Mouse (Mus musculus) megakaryocyte, embryonic 14.5 days (primary cell): ENCODE results near the gene Adamts4. TPM values are rescaled to one million over a fixed set of nuclear protein-coding genes. Genes with fewer than 3 reads are reported as not detected.

Source experiments
- H3K27me3 ChIP-seq: replicated peaks from 2 replicates; pipeline ENCODE3; 2012; ENCODE audit warnings: inconsistent platforms
- H3K36me3 ChIP-seq: replicated peaks from 2 replicates; pipeline ENCODE3; 2012; ENCODE audit warnings: low read length, inconsistent platforms, mixed read lengths
- H3K4me1 ChIP-seq: 2 replicates; pipeline ENCODE4 v1.6.1; 2012; ENCODE audit warnings: inconsistent platforms
- H3K4me3 ChIP-seq: replicated peaks from 2 replicates; pipeline ENCODE3; 2012; ENCODE audit warnings: moderate library complexity, mild to moderate bottlenecking, inconsistent platforms
- H3K9me3 ChIP-seq: 2 replicates; pipeline ENCODE4 v1.6.1; 2012; ENCODE audit warnings: inconsistent platforms
- FLI1 ChIP-seq: IDR thresholded peaks from 2 replicates; pipeline ENCODE4 v1.6.1; 2012; ENCODE audit warnings: low read length, inconsistent platforms, mixed read lengths
- GATA1 ChIP-seq: IDR thresholded peaks from 3 replicates; pipeline ENCODE4 v1.6.1; 2012; ENCODE audit warnings: mixed read lengths, low read length, inconsistent platforms, borderline replicate concordance
- polyA plus RNA-seq: library from polyadenylated mRNA; stranded (reverse); fragments of >175 nt; gene quantifications from 2 replicates; pipeline ENCODE4 v1.2.3, GENCODE M21; 2012; ENCODE audit warnings: low replicate concordance; ENCODE audit not compliant: insufficient read depth

The Adamts4 gene
- polyA plus RNA-seq, 1 experiment: not detected

DNA sequence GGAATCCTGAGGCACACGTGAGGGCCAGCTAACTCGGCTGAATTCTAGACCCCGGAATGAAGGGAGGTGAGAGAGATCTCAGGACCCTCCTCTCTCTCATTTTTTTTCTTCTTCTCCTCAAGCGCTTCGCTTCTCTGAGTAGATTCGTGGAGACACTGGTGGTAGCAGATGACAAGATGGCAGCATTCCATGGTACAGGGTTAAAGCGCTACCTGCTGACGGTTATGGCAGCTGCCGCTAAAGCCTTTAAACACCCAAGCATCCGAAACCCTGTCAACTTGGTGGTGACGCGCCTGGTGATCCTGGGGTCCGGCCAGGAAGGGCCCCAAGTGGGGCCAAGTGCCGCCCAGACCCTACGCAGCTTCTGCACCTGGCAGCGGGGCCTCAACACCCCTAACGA lies 2.2 kb downstream of the Adamts4 start:
- Histone ChIP-seq H3K4me1 (peaks cover 73% of the 10 kb centered on the region), H3K36me3 (no peaks in the 10 kb centered on the region), H3K4me3 (no peak overlapping the region), H3K27me3 (peaks cover 25% of the 10 kb centered on the region), H3K9me3 (no peaks in the 10 kb centered on the region)
- no peak for TF ChIP-seq GATA1
- TF ChIP-seq FLI1: no peak

DNA sequence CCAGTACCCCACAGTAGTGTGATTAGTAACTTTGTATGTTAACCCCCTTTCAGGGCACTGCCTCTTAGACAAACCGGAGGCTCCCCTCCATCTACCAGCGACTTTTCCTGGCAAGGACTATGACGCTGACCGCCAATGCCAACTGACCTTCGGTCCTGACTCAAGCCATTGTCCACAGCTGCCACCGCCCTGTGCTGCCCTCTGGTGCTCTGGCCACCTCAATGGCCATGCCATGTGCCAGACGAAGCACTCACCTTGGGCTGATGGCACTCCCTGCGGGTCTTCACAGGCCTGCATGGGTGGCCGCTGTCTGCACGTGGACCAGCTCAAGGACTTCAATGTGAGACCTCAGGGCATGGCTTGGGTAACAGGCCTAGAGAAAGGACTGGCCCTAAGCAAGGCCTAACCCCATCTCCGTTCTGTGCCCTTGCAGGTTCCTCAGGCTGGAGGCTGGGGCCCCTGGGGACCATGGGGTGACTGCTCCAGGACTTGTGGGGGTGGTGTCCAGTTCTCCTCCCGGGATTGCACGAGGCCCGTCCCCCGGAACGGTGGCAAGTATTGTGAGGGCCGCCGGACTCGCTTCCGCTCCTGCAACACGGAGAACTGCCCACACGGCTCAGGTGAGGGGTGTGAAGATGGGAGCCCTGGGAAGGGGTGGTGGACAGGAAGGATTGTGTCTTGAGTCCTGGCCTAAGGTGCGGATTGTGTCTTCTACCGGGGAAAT lies 6.0 kb downstream of the Adamts4 start:
- H3K27me3 ChIP-seq: peaks cover 44% of the 10 kb centered on the region
- H3K4me1 ChIP-seq: peaks cover 55% of the 10 kb centered on the region
- no peaks in the 10 kb centered on the region for H3K36me3 ChIP-seq
- H3K4me3 ChIP-seq: peak overlapping the region; percentile 14
- no peak for TF ChIP-seq GATA1
- no peaks in the 10 kb centered on the region for H3K9me3 ChIP-seq

DNA sequence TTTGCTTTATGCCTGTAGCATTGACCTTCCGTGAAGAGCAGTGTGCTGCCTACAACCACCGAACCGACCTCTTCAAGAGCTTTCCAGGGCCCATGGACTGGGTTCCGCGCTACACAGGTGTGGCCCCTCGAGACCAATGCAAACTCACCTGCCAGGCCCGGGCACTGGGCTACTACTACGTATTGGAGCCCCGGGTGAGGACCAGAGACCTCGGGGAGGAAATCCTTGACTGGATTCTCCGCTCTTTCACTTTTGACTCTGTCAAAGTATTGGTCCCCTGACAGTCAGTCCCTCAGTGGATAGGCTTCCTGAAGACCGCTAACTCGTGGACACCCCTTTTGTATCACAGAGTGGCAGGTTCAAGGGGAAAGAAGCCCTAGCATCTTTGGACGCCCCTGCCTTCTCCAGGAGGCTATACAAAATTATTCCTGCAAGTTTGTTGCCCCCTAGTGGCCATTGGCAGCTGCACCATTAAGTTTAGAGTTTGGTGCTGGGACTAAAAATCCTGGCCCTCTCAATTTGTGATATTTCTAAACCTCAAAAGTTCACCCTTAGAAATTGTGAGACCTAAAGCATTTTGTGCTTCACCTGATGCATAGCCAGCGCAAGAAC lies 6.8 kb downstream of the Adamts4 start:
- Histone ChIP-seq H3K4me3 (peak overlapping the region; percentile 85), H3K9me3 (no peaks in the 10 kb centered on the region), H3K4me1 (peaks cover 48% of the 10 kb centered on the region), H3K27me3 (peaks cover 49% of the 10 kb centered on the region), H3K36me3 (no peaks in the 10 kb centered on the region)
- no peak for TF ChIP-seq FLI1
- no peak for TF ChIP-seq GATA1

DNA sequence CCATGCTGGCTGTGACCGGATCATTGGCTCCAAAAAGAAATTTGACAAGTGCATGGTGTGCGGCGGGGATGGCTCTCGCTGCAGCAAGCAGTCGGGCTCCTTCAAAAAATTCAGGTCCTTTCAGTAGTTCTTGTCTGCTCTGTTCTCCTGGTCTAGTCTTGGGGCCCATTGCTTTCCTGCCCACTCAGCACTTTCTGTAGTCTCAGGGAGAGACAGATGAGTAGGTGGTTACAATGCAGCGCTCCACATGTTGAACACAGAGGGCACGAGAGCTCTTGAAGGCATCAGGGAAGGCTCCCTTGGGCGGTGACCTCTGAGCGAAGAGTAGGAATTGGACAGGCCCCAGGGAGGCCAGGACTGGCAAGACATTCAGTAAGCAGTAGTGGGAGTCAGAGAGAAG lies 7.6 kb downstream of the Adamts4 start:
- H3K27me3 ChIP-seq: peaks cover 53% of the 10 kb centered on the region
- TF ChIP-seq FLI1 (no peak), GATA1 (no peak)
- H3K36me3 ChIP-seq: no peaks in the 10 kb centered on the region
- no peaks in the 10 kb centered on the region for H3K9me3 ChIP-seq
- peaks cover 46% of the 10 kb centered on the region for H3K4me1 ChIP-seq
- H3K4me3 ChIP-seq: no peak overlapping the region

DNA sequence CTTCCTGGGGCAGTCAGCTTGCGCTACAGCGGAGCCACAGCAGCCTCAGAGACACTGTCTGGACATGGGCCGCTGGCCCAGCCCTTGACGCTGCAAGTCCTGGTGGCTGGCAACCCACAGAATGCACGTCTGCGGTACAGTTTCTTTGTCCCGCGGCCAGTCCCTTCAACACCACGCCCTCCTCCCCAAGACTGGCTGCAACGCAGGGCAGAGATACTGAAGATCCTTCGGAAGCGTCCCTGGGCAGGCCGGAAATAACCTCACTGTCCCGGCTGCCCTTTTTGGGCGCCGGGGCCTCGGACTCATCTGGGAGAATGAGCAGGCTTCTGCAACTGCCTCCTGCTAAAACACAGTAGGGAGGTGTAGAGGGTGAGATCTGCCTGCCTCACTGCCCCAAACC lies 8.7 kb downstream of the Adamts4 start:
- H3K4me1 ChIP-seq: peaks cover 49% of the 10 kb centered on the region
- H3K4me3 ChIP-seq: peak overlapping the region; percentile 77
- peaks cover 50% of the 10 kb centered on the region for H3K27me3 ChIP-seq
- TF ChIP-seq FLI1 (no peak), GATA1 (no peak)
- H3K36me3 ChIP-seq: no peaks in the 10 kb centered on the region
- H3K9me3 ChIP-seq: no peaks in the 10 kb centered on the region

DNA sequence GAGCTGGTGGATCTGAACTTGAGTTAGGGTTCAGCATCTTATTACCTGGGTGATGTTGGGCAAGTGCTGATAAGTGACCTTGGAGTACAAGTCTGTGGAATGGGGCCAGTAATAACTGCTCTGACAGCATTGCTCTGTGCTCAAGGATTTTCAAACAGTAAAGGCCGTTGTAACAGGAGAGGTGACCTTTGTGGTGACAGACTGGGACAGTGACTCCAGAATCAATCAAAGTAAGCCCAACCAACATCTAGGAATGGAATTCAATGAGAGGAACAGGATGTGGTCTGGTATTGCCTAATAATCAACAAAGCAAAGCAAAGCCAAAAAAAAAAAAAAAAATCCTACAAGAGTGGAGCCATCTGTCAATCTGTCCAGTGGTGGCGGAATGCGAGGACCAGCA lies 10.1 kb downstream of the Adamts4 start:
- Histone ChIP-seq H3K4me3 (no peak overlapping the region), H3K27me3 (peaks cover 50% of the 10 kb centered on the region), H3K4me1 (peaks cover 47% of the 10 kb centered on the region), H3K36me3 (no peaks in the 10 kb centered on the region), H3K9me3 (no peaks in the 10 kb centered on the region)
- TF ChIP-seq FLI1 (no peak), GATA1 (no peak)

DNA sequence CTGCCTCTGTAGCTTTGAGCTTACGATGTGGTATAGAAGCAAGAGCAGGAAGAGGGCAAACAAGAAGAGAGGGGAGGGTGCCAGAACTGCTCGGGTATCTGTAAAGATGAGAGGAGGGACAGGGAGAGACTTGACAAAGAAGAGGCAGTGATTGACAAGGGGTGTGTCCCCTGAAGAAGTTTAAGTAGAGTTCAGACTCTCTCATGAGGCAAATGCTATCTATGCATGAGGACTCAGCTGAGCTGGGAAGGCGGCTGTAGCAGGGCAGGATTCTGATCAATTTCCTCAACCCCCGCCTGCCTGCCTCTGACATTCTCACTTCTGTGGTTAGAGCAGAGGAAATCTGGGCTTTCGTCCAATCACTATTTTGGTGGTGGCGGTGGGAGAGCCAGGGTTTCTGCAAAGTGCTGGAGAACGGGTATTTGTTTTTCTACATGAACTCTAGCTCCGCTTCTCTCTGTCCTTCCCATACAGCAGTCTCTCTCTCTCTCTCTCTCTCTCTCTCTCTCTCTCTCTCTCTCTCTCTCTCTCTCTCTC lies 12.4 kb downstream of the Adamts4 start:
- Histone ChIP-seq H3K4me1 (peaks cover 44% of the 10 kb centered on the region), H3K36me3 (no peaks in the 10 kb centered on the region), H3K4me3 (peak overlapping the region; percentile 40), H3K27me3 (peaks cover 48% of the 10 kb centered on the region), H3K9me3 (no peaks in the 10 kb centered on the region)
- no peak for TF ChIP-seq FLI1
- TF ChIP-seq GATA1: no peak

DNA sequence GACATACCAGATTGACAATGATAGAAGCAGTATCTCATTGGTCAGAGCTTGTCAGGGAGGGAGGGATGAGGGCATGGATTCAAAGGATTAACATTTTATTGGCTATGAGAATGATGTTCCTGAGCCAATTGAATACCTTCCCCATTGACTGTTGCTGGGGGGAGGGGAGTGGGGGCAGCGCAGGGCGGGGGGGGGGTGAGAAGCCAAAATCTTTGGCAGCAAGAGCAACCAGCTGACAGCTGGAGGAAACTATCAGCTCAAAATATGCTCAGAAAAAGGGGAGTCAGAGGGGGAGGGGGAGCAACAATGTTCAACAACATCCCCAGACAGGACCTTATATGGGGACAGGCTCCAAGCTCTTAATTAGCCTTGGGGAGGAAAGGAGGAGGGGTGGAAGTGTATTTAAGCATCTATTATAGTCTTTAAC lies 13.0 kb downstream of the Adamts4 start:
- Histone ChIP-seq H3K36me3 (no peaks in the 10 kb centered on the region), H3K9me3 (no peaks in the 10 kb centered on the region), H3K27me3 (peaks cover 45% of the 10 kb centered on the region), H3K4me3 (no peak overlapping the region), H3K4me1 (peaks cover 40% of the 10 kb centered on the region)
- no peak for TF ChIP-seq FLI1
- TF ChIP-seq GATA1: no peak

DNA sequence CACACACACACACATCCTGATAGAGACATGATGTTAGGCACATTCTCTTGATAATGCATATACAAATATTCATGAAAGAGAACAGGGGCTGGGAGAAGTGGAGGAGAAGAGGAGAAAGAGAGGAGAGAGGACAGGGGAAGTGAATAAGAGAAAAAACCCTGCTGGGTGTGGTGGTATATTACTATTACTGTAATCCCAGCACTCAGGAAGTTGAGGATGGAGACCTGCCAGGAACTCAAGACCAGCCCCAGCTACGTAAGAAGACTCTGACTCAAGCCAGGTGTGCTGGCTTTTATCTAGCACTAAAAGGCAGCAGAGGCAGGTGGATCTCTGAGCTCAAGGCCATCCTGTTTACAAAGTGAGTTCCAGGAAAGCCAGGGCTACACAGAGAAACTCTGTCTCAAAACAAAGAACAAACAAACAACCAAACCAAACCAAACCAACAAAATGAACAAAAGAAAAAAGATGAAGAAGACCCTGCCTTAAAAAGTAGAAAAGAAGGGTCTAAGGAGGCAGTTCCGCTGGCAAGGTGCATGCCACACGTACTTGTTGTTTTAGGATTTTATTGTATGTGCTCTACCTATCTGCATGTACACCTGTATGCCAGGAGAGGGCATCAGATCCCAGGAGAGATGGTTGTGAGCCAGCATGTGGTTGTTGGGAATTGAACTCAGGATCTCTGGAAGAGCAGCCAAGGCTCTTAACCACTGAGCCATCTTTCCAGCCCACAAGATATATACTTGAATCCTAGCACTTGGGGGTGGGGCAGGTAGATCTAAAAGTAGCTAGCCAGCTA lies 13.6 kb downstream of the Adamts4 start:
- Histone ChIP-seq H3K9me3 (no peaks in the 10 kb centered on the region), H3K36me3 (no peaks in the 10 kb centered on the region), H3K4me3 (no peak overlapping the region), H3K4me1 (peaks cover 37% of the 10 kb centered on the region), H3K27me3 (peaks cover 42% of the 10 kb centered on the region)
- TF ChIP-seq GATA1: no peak
- no peak for TF ChIP-seq FLI1
